Mouse (Mus musculus): ENCODE measurements around the gene Mcts1. TPM values are rescaled to one million over a fixed set of nuclear protein-coding genes. Genes with fewer than 3 reads are reported as not detected.

Gene Mcts1
- total RNA-seq (2018; cell fraction: chromatin; rRNA removed) = 100 to 1,000 TPM in 5 of 26 experiments, 10 to 100 TPM in 21; 41.2 to 114 (median 80.9) TPM
- 10 to 100 TPM; 34.3 to 55.0 (median 45.8) TPM for total RNA-seq (2018; cell fraction: cytosol; rRNA removed)
- total RNA-seq (2018; cell fraction: nucleus; rRNA removed) = 100 to 1,000 TPM in 6 of 26 experiments, 10 to 100 TPM in 20; 43.4 to 118 (median 84.7) TPM
- polyA plus RNA-seq (2018) = 55.0 to 73.4 TPM (median 69.1 TPM) in 3 replicates

- WGBS (ENCODE audit: missing documents) = 26% methylated on average over 26 of the region's 26 CpGs
- Histone ChIP-seq H3K4me3 (ENCODE audit: inconsistent target) (peak within 1 kb of the TSS; percentile 70), H3K79me2 (ENCODE audit: inconsistent target) (peaks cover 30% of the 10 kb centered on the region), H3K27ac (peak within 1 kb of the TSS; percentile 80), H3K36me3 (ENCODE audit: inconsistent target) (no peaks in the 10 kb centered on the region)
Observed at GRCm38 (mm10) chrX:38600177-38600994, at the start of gene Mcts1. TSS of gene Mcts1 (plus strand) at chrX:38600578.

GRCm38 (mm10) chrX:38553255-38553654, 47.1 kb upstream of the Mcts1 start:
- Histone ChIP-seq H3K27ac (no peak overlapping the region), H3K4me3 (ENCODE audit: inconsistent target) (no peak overlapping the region), H3K36me3 (ENCODE audit: inconsistent target) (no peaks in the 10 kb centered on the region), H3K79me2 (ENCODE audit: inconsistent target) (peaks cover 5% of the 10 kb centered on the region; the same call in 1 of the 2 replicates)

GRCm38 (mm10) chrX:38563941-38564541, 36.3 kb upstream of the Mcts1 start:
- 29% methylated on average over 17 of the region's 19 CpGs for WGBS (ENCODE audit: missing documents)
- no peaks in the 10 kb centered on the region for H3K36me3 ChIP-seq (ENCODE audit: inconsistent target)

GRCm38 (mm10) chrX:38564542-38565175, 35.7 kb upstream of the Mcts1 start:
- Histone ChIP-seq H3K36me3 (ENCODE audit: inconsistent target) (no peaks in the 10 kb centered on the region), H3K27ac (peak overlapping the region; percentile 71), H3K4me3 (ENCODE audit: inconsistent target) (peak overlapping the region; percentile 52), H3K79me2 (ENCODE audit: inconsistent target) (peaks cover 38% of the 10 kb centered on the region)
- WGBS (ENCODE audit: missing documents) = 19% methylated on average over 34 of the region's 52 CpGs

More at GRCm38 (mm10) chrX:38563941-38564541, 36.3 kb upstream of the Mcts1 start:
- Histone ChIP-seq H3K4me3 (ENCODE audit: inconsistent target) (peak overlapping the region; percentile 52), H3K27ac (peak overlapping the region; percentile 71), H3K79me2 (ENCODE audit: inconsistent target) (peaks cover 39% of the 10 kb centered on the region)

- H3K36me3 ChIP-seq (ENCODE audit: inconsistent target) = no peaks in the 10 kb centered on the region
- H3K4me3 ChIP-seq (ENCODE audit: inconsistent target) = peak overlapping the region; percentile 52
- 15% methylated on average over 7 of the region's 8 CpGs for WGBS (ENCODE audit: missing documents)
- peak overlapping the region; percentile 61 for H3K27ac ChIP-seq
- H3K79me2 ChIP-seq (ENCODE audit: inconsistent target) = peaks cover 38% of the 10 kb centered on the region
Observed at GRCm38 (mm10) chrX:38565176-38565542, 35.2 kb upstream of the Mcts1 start.

- Histone ChIP-seq H3K27ac (no peak overlapping the region), H3K79me2 (ENCODE audit: inconsistent target) (peaks cover 24% of the 10 kb centered on the region), H3K36me3 (ENCODE audit: inconsistent target) (no peaks in the 10 kb centered on the region), H3K4me3 (ENCODE audit: inconsistent target) (no peak overlapping the region)
- 89% methylated on average over 5 of the region's 6 CpGs for WGBS (ENCODE audit: missing documents)
Observed at GRCm38 (mm10) chrX:38566521-38567205, 33.7 kb upstream of the Mcts1 start.

GRCm38 (mm10) chrX:38576078-38576477, 24.3 kb upstream of the Mcts1 start, which contains the start of gene Cul4b:
TSS of gene Cul4b (minus strand) at chrX:38576196.
- Histone ChIP-seq H3K4me3 (ENCODE audit: inconsistent target) (no peak within 1 kb of the TSS), H3K79me2 (ENCODE audit: inconsistent target) (no peaks in the 10 kb centered on the region), H3K27ac (no peak within 1 kb of the TSS), H3K36me3 (ENCODE audit: inconsistent target) (no peaks in the 10 kb centered on the region)
- WGBS (ENCODE audit: missing documents) = 85% methylated on average over 10 of the region's 15 CpGs

GRCm38 (mm10) chrX:38581140-38581539, 19.2 kb upstream of the Mcts1 start:
- Histone ChIP-seq H3K79me2 (ENCODE audit: inconsistent target) (no peaks in the 10 kb centered on the region), H3K27ac (peak overlapping the region; percentile 13), H3K4me3 (ENCODE audit: inconsistent target) (no peak overlapping the region), H3K36me3 (ENCODE audit: inconsistent target) (no peaks in the 10 kb centered on the region)
- 100% methylated on average over 1 of the region's 1 CpGs for WGBS (ENCODE audit: missing documents)

- no peaks in the 10 kb centered on the region for H3K36me3 ChIP-seq (ENCODE audit: inconsistent target)
- no peak overlapping the region for H3K27ac ChIP-seq
- no peak overlapping the region for H3K4me3 ChIP-seq (ENCODE audit: inconsistent target)
- no peaks in the 10 kb centered on the region for H3K79me2 ChIP-seq (ENCODE audit: inconsistent target)
Observed at GRCm38 (mm10) chrX:38583261-38583660, 17.1 kb upstream of the Mcts1 start.

- Histone ChIP-seq H3K27ac (no peak overlapping the region), H3K79me2 (ENCODE audit: inconsistent target) (no peaks in the 10 kb centered on the region), H3K4me3 (ENCODE audit: inconsistent target) (no peak overlapping the region), H3K36me3 (ENCODE audit: inconsistent target) (no peaks in the 10 kb centered on the region)
- WGBS (ENCODE audit: missing documents) = 73% methylated on average over 4 of the region's 4 CpGs
Observed at GRCm38 (mm10) chrX:38589827-38590226, 10.6 kb upstream of the Mcts1 start.

- H3K27ac ChIP-seq = no peak overlapping the region
- WGBS (ENCODE audit: missing documents) = 100% methylated on average over 2 of the region's 3 CpGs
- no peak overlapping the region for H3K4me3 ChIP-seq (ENCODE audit: inconsistent target)
- H3K79me2 ChIP-seq (ENCODE audit: inconsistent target) = no peaks in the 10 kb centered on the region
- no peaks in the 10 kb centered on the region for H3K36me3 ChIP-seq (ENCODE audit: inconsistent target)
Observed at GRCm38 (mm10) chrX:38591749-38592148, 8.6 kb upstream of the Mcts1 start.

- H3K27ac ChIP-seq = no peak overlapping the region
- H3K79me2 ChIP-seq (ENCODE audit: inconsistent target) = no peaks in the 10 kb centered on the region
- 82% methylated on average over 5 of the region's 5 CpGs for WGBS (ENCODE audit: missing documents)
- H3K4me3 ChIP-seq (ENCODE audit: inconsistent target) = no peak overlapping the region
- H3K36me3 ChIP-seq (ENCODE audit: inconsistent target) = no peaks in the 10 kb centered on the region
Observed at GRCm38 (mm10) chrX:38593180-38593889, 7.0 kb upstream of the Mcts1 start.

- H3K36me3 ChIP-seq (ENCODE audit: inconsistent target) = no peaks in the 10 kb centered on the region
- peaks cover 30% of the 10 kb centered on the region for H3K79me2 ChIP-seq (ENCODE audit: inconsistent target)
- H3K4me3 ChIP-seq (ENCODE audit: inconsistent target) = peak overlapping the region; percentile 70
- peak overlapping the region; percentile 80 for H3K27ac ChIP-seq
- 30% methylated on average over 3 of the region's 3 CpGs for WGBS (ENCODE audit: missing documents)
Observed at GRCm38 (mm10) chrX:38600995-38601369, 604 bp downstream of the Mcts1 start.
